Mouse (Mus musculus): Measurements from ENCODE around the gene Ltbp1. TPM values are rescaled to one million over a fixed set of nuclear protein-coding genes. Genes with fewer than 3 reads are reported as not detected.

Ltbp1 gene
- total RNA-seq, 2 experiments from 2014 or later = 0.48 to 0.67 TPM

GRCm38 (mm10) chr17:75416861-75417260, 411.5 kb downstream of the Ltbp1 start:
- no peak for ATAC-seq (ENCODE audit: poor library complexity, severe bottlenecking)

GRCm38 (mm10) chr17:75434152-75434551, 428.8 kb downstream of the Ltbp1 start:
- ATAC-seq (ENCODE audit: poor library complexity, severe bottlenecking) = no peak

- ATAC-seq (ENCODE audit: poor library complexity, severe bottlenecking) = no peak
Observed at GRCm38 (mm10) chr17:75434871-75435270, 429.5 kb downstream of the Ltbp1 start.

GRCm38 (mm10) chr17:75435599-75435998, 430.2 kb downstream of the Ltbp1 start, which contains the start of gene Rasgrp3:
Rasgrp3 (plus strand) TSS chr17:75435896.
- 0 out of 2 replicates have a peak, but pooled peaks have one; percentile 19 for ATAC-seq (ENCODE audit: poor library complexity, severe bottlenecking)

- ATAC-seq (ENCODE audit: poor library complexity, severe bottlenecking) = peak; percentile 87
Observed at GRCm38 (mm10) chr17:75436095-75436494, 430.7 kb downstream of the Ltbp1 start.

- ATAC-seq (ENCODE audit: poor library complexity, severe bottlenecking) = no peak
Observed at GRCm38 (mm10) chr17:75436819-75437218, 431.5 kb downstream of the Ltbp1 start.

GRCm38 (mm10) chr17:75437239-75437750, 431.9 kb downstream of the Ltbp1 start:
- no peak for ATAC-seq (ENCODE audit: poor library complexity, severe bottlenecking)

- no peak for ATAC-seq (ENCODE audit: poor library complexity, severe bottlenecking)
Observed at GRCm38 (mm10) chr17:75438162-75438561, 432.8 kb downstream of the Ltbp1 start.

- ATAC-seq (ENCODE audit: poor library complexity, severe bottlenecking) = no peak
Observed at GRCm38 (mm10) chr17:75439062-75439461, 433.7 kb downstream of the Ltbp1 start.

GRCm38 (mm10) chr17:75440619-75441018, 435.3 kb downstream of the Ltbp1 start:
- no peak for ATAC-seq (ENCODE audit: poor library complexity, severe bottlenecking)

GRCm38 (mm10) chr17:75441260-75441830, 436.0 kb downstream of the Ltbp1 start:
- no peak for ATAC-seq (ENCODE audit: poor library complexity, severe bottlenecking)

All from megakaryocyte, adult 5-6 weeks (primary cell).